Mouse (Mus musculus) small intestine, adult 2 months (tissue): ENCODE measurements around the gene Flywch1. TPM values are rescaled to one million over a fixed set of nuclear protein-coding genes. Genes with fewer than 3 reads are reported as not detected.
A peak's percentile ranks its signal among the peaks of the same experiment; 100 is the strongest.

ENCODE experiments used
- H3K27ac ChIP-seq: fragments of 200-500 bp; 2 replicates; pipeline ENCODE4 v1.5.1; 2012; ENCODE audit warnings: low read depth, low read length, control low read depth, inconsistent platforms; ENCODE audit not compliant: insufficient read depth
- H3K27me3 ChIP-seq: fragments of 200-500 bp; 2 replicates; pipeline ENCODE4 v1.6.1; 2012; ENCODE audit warnings: mild to moderate bottlenecking, moderate library complexity, low read length, inconsistent platforms; ENCODE audit not compliant: control insufficient read depth, insufficient read depth
- H3K36me3 ChIP-seq: fragments of 200-500 bp; 2 replicates; pipeline ENCODE4 v1.6.1; 2012; ENCODE audit warnings: mild to moderate bottlenecking, low read length, control low read depth, inconsistent platforms; ENCODE audit not compliant: control insufficient read depth, insufficient read depth
- H3K4me1 ChIP-seq: fragments of 200-500 bp; 2 replicates; pipeline ENCODE4 v1.6.1; 2012; ENCODE audit warnings: low read length, inconsistent platforms, mixed read lengths; ENCODE audit not compliant: control insufficient read depth, insufficient read depth, insufficient read length
- H3K4me3 ChIP-seq: fragments of 200-500 bp; 2 replicates; pipeline ENCODE4 v1.5.1; 2012; ENCODE audit warnings: low read depth, mild to moderate bottlenecking, control low read depth, inconsistent platforms, low read length, moderate library complexity
- CTCF ChIP-seq: fragments of 200-500 bp; IDR thresholded peaks from 2 replicates; pipeline ENCODE4 v1.5.1; 2012; ENCODE audit warnings: low read depth, mild to moderate bottlenecking, control low read depth, inconsistent platforms, low read length, moderate library complexity, mixed read lengths; ENCODE audit not compliant: insufficient replicate concordance, insufficient read length; ENCODE audit errors: extremely low read depth
- POLR2A ChIP-seq: fragments of 200-500 bp; IDR thresholded peaks from 2 replicates; pipeline ENCODE4 v1.6.1; 2012; ENCODE audit warnings: low read depth, mild to moderate bottlenecking, control low read depth, inconsistent platforms, low read length, moderate library complexity
- WGBS: fragments of 180-500 bp; shearing (Covaris S2); methylation state at CpG from one replicate; pipeline ENCODE4 v1.1.7; 2018; 5-methylcytosine and 5-hydroxymethylcytosine counted together
- polyA plus RNA-seq: library from polyadenylated mRNA; depleted of rRNA; stranded (reverse); fragments of >200 nt; gene quantifications from 2 replicates; pipeline ENCODE4 v1.2.3, GENCODE M21; 2012

Flywch1 gene
- polyA plus RNA-seq, 1 experiment, result 34.1 TPM

DNA sequence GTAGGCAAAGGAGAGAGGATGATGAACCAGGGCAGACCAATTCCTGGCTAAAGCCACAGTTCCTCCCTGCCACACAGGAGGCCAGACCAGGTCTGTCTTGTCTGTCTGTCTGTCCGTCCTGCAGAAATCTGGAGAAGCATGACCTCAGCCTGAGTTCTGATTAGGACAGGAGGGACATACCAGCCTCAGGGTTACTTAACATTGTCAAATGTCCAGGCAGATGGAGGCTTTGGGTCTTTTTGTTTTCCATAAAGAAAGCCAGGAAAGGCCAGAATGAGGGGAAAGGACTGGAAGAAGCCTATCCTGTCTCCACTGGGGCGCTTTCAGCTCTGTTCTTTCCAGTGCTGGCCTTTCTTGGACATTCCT lies 32.6 kb downstream of the Flywch1 start:
- Histone ChIP-seq H3K27me3 (no peaks in the 10 kb centered on the region), H3K4me3 (peak overlapping the region; percentile 77), H3K4me1 (peaks cover 31% of the 10 kb centered on the region), H3K36me3 (peaks cover 20% of the 10 kb centered on the region), H3K27ac (peak overlapping the region; percentile 24; the same call in 1 of the 2 replicates)
- TF ChIP-seq CTCF, result no peak
- WGBS, result 70% methylated on average over 2 of the region's 2 CpGs

DNA sequence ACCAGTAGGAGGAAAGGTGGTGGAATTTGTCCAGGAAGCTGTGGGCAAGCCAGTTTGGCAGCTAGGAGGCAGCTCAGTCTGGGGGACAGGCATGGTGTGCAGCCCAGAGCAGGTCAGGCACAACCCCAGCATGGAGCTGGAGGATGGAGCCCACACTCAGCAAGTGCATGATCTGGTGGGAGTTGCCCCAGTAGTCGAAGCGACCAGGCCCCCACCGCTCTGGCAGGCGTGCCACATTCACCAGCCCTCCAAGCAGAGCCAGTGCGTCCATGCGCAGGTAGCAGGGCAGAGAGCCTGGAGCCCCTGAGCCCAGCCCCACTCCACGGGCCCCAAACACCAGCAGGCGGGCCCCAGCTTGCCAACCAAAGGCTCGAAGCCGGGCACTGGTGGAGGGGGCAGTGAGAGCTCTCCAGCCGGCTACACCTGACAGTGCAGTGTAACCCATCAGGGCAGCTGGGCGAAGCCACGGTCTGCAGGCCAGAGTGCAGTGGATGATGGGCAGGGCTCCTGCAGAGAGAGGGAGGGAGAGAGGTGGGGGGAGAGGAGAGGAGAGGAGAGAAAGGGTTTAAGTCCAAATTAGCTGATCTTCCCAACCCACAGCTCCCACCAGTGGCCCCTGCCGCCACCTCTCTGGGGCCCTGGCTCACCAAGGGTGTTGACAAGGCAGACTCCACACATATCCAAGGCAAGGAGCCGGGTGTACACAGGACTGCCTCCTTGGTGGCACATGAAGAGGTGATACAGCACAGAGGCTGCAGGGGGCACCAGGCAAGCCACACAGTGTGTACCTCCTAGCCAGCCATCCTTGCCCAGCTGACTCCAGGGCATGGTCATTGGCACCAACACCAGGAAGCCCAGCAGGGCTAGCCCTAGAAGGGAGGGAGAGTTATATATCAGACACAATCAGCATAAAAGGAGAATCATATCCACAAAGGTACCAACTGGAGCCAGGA lies 33.6 kb downstream of the Flywch1 start:
- WGBS, result 78% methylated on average over 15 of the region's 15 CpGs
- H3K36me3 ChIP-seq, result peaks cover 20% of the 10 kb centered on the region

DNA sequence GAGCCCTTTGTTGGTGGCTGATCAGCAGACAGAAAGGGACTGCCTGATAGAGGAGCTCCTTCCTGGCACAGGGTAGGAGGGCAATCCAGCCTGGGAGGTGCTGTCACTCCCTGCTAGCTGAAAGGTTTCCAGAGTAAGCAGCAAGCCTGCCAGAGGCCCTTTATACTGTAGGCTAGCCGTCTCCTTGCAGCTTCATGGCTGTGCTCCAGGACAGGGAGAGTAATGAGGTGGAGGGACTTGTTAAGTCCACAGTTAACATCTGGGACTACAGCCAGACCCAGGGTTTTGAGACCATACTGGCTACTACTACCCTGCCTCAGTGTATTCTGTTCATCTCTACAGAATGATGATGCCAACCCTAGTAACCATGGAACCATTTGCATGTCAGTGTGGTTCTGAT lies 37.1 kb downstream of the Flywch1 start:
- 12% methylated on average over 1 of the region's 1 CpGs for WGBS
- Histone ChIP-seq H3K36me3 (peaks cover 20% of the 10 kb centered on the region), H3K4me3 (no peak overlapping the region), H3K27ac (no peak overlapping the region), H3K27me3 (no peaks in the 10 kb centered on the region), H3K4me1 (peaks cover 9% of the 10 kb centered on the region; the same call in 1 of the 2 replicates)
- no peak for TF ChIP-seq POLR2A
- no peak for TF ChIP-seq CTCF

More for the DNA sequence above, 33.6 kb downstream of the Flywch1 start:
- Histone ChIP-seq H3K27me3 (no peaks in the 10 kb centered on the region), H3K4me3 (no peak overlapping the region), H3K4me1 (peaks cover 26% of the 10 kb centered on the region), H3K27ac (peak overlapping the region; percentile 24; the same call in 1 of the 2 replicates)
- TF ChIP-seq CTCF (peak; percentile 24; the same call in 1 of the 2 replicates), POLR2A (no peak; the same call in 1 of the 2 replicates)

DNA sequence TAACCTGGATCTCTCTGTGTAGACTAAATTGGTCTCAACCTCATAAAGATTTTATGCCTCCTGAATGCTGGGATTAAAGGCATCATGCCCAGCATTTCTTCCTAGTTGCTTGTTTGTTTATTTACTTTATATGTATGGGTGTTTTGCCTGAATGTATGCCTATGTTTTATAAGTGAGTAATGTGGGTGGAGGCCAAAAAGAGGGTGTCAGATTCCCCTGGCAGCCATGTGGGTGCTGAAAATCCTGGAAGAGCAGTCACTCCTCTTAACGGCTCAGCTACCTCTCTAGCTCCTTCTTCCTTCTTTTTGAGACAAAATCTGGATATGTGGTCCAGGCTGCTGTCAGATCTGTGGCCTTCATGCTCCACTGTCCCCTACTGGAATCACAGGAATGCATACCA lies 41.0 kb downstream of the Flywch1 start:
- Histone ChIP-seq H3K4me3 (no peak overlapping the region), H3K4me1 (peaks cover 11% of the 10 kb centered on the region; the same call in 1 of the 2 replicates), H3K27ac (no peak overlapping the region), H3K36me3 (peaks cover under 1% of the 10 kb centered on the region; the same call in 1 of the 2 replicates), H3K27me3 (no peaks in the 10 kb centered on the region)
- 39% methylated on average over 1 of the region's 1 CpGs for WGBS
- no peak for TF ChIP-seq CTCF
- no peak for TF ChIP-seq POLR2A

DNA sequence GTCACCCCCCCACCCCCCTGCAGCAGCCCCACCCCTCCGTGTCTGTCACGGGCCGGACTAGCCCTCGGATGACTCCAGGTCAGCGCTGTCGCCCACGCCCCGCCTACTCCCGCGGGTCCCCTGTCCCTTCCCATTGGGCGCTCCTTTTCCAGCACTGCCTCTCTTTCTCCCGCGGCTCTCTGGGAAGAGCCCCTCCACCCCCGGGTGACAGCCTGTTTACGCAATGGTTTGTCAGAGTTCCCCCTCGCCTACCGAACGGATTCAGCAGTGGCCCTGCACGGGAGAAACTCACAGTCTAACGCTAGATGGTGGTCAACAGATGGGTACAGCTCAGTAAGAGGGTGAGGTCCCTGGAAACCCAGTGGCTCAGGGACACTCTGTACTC lies 44.7 kb downstream of the Flywch1 start:
- under 1% methylated on average over 20 of the region's 20 CpGs for WGBS
- Histone ChIP-seq H3K27me3 (no peaks in the 10 kb centered on the region), H3K36me3 (no peaks in the 10 kb centered on the region), H3K27ac (peak overlapping the region; percentile 14; the same call in 1 of the 2 replicates), H3K4me1 (peaks cover 15% of the 10 kb centered on the region; the same call in 1 of the 2 replicates), H3K4me3 (peak overlapping the region; percentile 91)
- TF ChIP-seq CTCF (no peak), POLR2A (no peak)

DNA sequence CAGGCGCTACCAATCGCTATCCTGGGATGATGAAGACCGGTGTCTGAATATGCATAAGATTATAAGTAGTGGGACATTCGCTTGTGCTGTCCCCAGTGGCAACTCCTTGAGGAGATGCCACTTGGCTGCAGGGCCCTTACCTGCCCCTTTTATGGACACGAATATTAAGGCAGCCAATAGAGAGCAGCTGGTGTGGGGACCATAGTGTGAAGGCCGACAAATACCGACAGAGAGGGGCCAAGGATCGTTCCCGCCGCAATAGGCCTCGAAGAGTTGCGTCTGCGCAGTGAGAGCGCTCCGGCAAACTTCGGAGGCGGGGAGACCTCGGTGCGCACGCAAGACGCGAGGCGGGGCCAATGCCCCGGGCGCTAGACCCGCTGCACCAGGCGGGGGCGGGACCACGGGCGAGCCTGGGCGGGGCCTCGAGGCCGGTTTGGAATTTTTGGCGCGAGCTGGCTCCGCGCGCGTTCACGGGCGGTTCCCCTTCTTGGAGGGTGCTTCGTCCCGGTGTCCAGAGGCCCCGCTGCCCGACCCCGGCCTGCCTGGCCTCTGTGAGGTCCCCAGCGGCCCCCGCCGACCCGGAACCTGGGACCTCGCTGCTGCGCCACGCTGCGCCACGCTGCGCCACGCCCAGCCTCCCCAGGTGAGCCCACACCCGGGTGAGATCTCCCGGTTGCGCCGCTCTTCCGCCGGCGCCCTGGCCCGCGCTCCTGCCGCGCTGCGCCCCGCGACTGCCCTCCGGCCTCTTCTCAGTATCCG lies 45.2 kb downstream of the Flywch1 start, which contains the start of gene Pkmyt1:
Gene Pkmyt1, plus strand, starts transcription at position 338 of the 759 bp plus-strand sequence.
- WGBS, result under 1% methylated on average over 72 of the region's 73 CpGs
- TF ChIP-seq POLR2A (peak; percentile 73; the same call in 1 of the 2 replicates), CTCF (no peak)
- peak within 1 kb of the TSS; percentile 91 for H3K4me3 ChIP-seq
- peaks cover 19% of the 10 kb centered on the region for H3K4me1 ChIP-seq
- H3K27me3 ChIP-seq, result no peaks in the 10 kb centered on the region
- peak within 1 kb of the TSS; percentile 18 for H3K27ac ChIP-seq
- no peaks in the 10 kb centered on the region for H3K36me3 ChIP-seq
